Mouse (Mus musculus) lung, embryonic 16.5 days (tissue): ENCODE measurements around the gene Kcna7. TPM values are rescaled to one million over a fixed set of nuclear protein-coding genes. Genes with fewer than 3 reads are reported as not detected.

Experiments used
- ATAC-seq: fragments of 200-750 bp; cut with Nextera tagmentation; 2 replicates; pipeline ENCODE4 v1.8.0; 2017; ENCODE audit warnings: low read depth, mild to moderate bottlenecking, moderate library complexity
- H3K27ac ChIP-seq: fragments of 300-500 bp; sonication (generic); 2 replicates; pipeline ENCODE4 v1.5.1; 2014; ENCODE audit warnings: mild to moderate bottlenecking, control low read depth, low read length
- H3K27me3 ChIP-seq: fragments of 300-500 bp; sonication (generic); 2 replicates; pipeline ENCODE4 v1.6.1; 2014; ENCODE audit warnings: low read depth, low read length, mixed read lengths; ENCODE audit not compliant: control insufficient read depth, insufficient read depth
- H3K36me3 ChIP-seq: fragments of 300-500 bp; sonication (generic); 2 replicates; pipeline ENCODE4 v1.6.1; 2014; ENCODE audit warnings: low read length; ENCODE audit not compliant: control insufficient read depth, insufficient read depth
- H3K4me1 ChIP-seq: fragments of 300-500 bp; sonication (generic); replicated peaks from 2 replicates; pipeline ENCODE4 v1.6.1; 2014; ENCODE audit warnings: low read length, mixed read lengths; ENCODE audit not compliant: control insufficient read depth, insufficient read depth
- H3K4me2 ChIP-seq: fragments of 300-500 bp; sonication (generic); 2 replicates; pipeline ENCODE4 v1.6.1; 2014; ENCODE audit warnings: low read depth, low read length, control low read depth
- H3K4me3 ChIP-seq: fragments of 300-500 bp; sonication (generic); 2 replicates; pipeline ENCODE4 v1.5.1; 2014; ENCODE audit warnings: mild to moderate bottlenecking, low read length, control low read depth
- H3K9ac ChIP-seq: fragments of 300-500 bp; sonication (generic); 2 replicates; pipeline ENCODE4 v1.6.1; 2014; ENCODE audit warnings: low read length, control low read depth
- H3K9me3 ChIP-seq: fragments of 300-500 bp; sonication (generic); 2 replicates; pipeline ENCODE4 v1.6.1; 2016; ENCODE audit warnings: low read length; ENCODE audit not compliant: control insufficient read depth
- WGBS: fragments of 180-500 bp; shearing (Covaris S2); extraction: QIAGEN DNeasy Blood & Tissue Kit; methylation state at CpG from one replicate; pipeline ENCODE4 v1.1.7; 2014; 5-methylcytosine and 5-hydroxymethylcytosine counted together
- polyA plus RNA-seq: library from polyadenylated mRNA; unstranded; fragments of >200 nt; fragmentation: Nextera tagmentation; extraction: Ambion mirVana; gene quantifications from 2 replicates; pipeline ENCODE4 v1.2.1, GENCODE M21; 2015

Kcna7 gene
- polyA plus RNA-seq, 1 experiment from 2014 or later = not detected

DNA sequence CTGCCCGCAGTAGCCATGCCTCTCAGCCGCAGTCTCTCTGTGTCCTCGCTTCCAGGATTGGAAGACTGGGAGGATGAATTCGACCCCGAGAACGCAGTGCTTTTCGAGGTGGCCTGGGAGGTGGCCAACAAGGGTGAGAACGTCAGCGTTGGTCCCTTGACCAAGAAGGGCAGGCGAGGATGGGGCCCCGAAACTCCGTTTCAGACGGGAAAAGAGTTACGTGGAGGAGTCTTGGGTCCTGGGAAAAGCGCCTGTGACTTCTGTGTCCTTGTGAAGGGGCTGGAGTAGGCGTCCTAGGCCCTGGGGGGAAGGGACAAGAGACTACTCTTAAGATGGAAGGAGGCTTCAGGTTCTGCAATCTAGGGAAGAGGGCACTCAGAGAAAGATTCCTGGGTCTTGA lies 29.6 kb downstream of the Kcna7 start:
- Histone ChIP-seq H3K36me3 (peaks cover 10% of the 10 kb centered on the region), H3K27me3 (no peaks in the 10 kb centered on the region), H3K9ac (peak overlapping the region; percentile 89), H3K27ac (peak overlapping the region; percentile 92), H3K4me1 (peaks cover 33% of the 10 kb centered on the region), H3K4me3 (peak overlapping the region; percentile 69), H3K9me3 (no peaks in the 10 kb centered on the region), H3K4me2 (peak overlapping the region; percentile 75)
- 1% methylated on average over 16 of the region's 16 CpGs for WGBS
- no peak for ATAC-seq

DNA sequence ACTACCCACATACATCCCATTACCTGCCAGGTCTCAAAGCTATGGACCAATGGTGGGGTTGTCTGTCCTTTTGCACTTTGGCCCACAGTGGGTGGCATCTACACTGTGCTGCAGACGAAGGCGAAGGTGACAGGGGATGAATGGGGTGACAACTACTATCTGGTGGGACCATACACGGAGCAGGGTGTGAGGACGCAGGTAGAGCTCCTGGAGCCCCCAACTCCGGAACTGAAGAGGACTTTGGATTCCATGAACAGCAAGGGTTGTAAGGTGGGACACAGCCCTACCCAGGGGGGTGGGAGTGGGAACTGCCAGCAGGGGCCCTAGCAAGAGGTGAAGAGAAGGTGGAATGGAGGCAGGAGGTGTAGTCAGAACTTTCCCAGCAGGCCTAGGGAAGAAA lies 31.0 kb downstream of the Kcna7 start:
- Histone ChIP-seq H3K27ac (no peak overlapping the region), H3K4me1 (peaks cover 33% of the 10 kb centered on the region), H3K27me3 (no peaks in the 10 kb centered on the region), H3K4me3 (no peak overlapping the region), H3K4me2 (peak overlapping the region; percentile 75), H3K9me3 (no peaks in the 10 kb centered on the region), H3K36me3 (peaks cover 14% of the 10 kb centered on the region), H3K9ac (peak overlapping the region; percentile 26; the same call in 1 of the 2 replicates)
- ATAC-seq = no peak
- WGBS = 79% methylated on average over 5 of the region's 5 CpGs

DNA sequence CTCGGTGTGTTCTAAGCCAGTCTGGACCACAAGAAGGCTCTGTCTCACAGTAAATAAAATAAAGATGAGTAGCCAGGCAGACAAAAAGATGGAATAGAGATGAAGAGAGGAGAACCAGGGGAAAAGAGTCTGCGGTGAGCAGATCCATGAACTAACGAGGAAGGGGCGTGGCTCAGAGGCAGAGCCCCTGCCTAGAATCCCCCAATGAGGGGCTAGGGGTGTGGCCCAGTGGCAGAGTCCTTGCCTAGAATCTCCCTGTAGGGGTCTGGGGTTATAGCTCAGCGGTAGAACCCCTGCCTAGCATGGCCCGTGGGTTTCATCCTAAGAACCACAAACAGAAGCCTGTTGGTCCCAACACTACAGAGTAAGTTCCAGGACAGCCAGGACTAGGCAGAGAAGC lies 31.6 kb downstream of the Kcna7 start:
- H3K4me3 ChIP-seq = no peak overlapping the region

DNA sequence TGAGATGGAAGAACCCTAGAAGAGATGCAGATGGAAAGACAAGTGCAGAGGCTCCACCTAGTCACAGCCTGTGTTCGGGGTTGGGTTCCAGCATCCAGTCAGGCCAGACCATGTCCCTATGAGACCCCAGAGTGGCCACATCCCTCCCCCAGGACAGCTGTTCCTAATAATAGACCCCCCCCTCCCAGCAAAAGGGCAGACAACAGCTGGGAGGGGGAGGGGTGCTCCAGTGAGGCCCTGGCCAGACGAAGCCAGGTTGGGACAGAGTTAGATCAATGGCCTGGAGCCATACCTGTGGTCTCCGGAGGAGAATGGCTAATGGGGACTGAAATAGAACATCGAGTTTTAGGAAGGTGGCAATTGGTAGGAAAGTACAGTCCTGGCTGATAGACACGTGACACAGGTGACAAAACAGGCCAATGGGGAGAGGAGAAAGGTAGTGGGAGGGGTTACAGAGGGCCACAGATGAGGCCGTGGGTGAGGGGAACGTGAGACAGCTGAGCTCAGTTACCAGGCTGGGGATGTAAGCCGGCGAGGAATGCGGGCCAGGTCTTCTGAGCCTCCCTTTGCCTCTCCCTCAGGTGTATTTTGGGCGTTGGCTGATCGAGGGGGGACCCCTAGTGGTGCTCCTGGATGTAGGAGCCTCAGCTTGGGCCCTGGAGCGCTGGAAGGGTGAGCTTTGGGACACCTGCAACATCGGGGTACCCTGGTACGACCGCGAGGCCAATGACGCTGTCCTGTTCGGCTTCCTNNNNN lies 32.2 kb downstream of the Kcna7 start, which contains the start of gene Ruvbl2:
Ruvbl2 (minus strand) TSS at position 576 of the 756 bp plus-strand sequence.
- H3K36me3 ChIP-seq = peaks cover 11% of the 10 kb centered on the region
- no peak for ATAC-seq
- no peaks in the 10 kb centered on the region for H3K9me3 ChIP-seq
- WGBS = 22% methylated on average over 19 of the region's 19 CpGs
- H3K4me3 ChIP-seq = no peak within 1 kb of the TSS
- H3K4me1 ChIP-seq = peaks cover 33% of the 10 kb centered on the region
- peak within 1 kb of the TSS; percentile 35 for H3K9ac ChIP-seq
- H3K27me3 ChIP-seq = no peaks in the 10 kb centered on the region
- H3K4me2 ChIP-seq = peak within 1 kb of the TSS; percentile 18
- no peak within 1 kb of the TSS for H3K27ac ChIP-seq

More for the DNA sequence above, 31.6 kb downstream of the Kcna7 start:
- Histone ChIP-seq H3K27me3 (no peaks in the 10 kb centered on the region), H3K27ac (no peak overlapping the region), H3K9ac (peak overlapping the region; percentile 35), H3K4me1 (peaks cover 33% of the 10 kb centered on the region), H3K9me3 (no peaks in the 10 kb centered on the region), H3K4me2 (peak overlapping the region; percentile 16), H3K36me3 (peaks cover 11% of the 10 kb centered on the region)
- WGBS = 48% methylated on average over 6 of the region's 6 CpGs
- ATAC-seq = no peak

DNA sequence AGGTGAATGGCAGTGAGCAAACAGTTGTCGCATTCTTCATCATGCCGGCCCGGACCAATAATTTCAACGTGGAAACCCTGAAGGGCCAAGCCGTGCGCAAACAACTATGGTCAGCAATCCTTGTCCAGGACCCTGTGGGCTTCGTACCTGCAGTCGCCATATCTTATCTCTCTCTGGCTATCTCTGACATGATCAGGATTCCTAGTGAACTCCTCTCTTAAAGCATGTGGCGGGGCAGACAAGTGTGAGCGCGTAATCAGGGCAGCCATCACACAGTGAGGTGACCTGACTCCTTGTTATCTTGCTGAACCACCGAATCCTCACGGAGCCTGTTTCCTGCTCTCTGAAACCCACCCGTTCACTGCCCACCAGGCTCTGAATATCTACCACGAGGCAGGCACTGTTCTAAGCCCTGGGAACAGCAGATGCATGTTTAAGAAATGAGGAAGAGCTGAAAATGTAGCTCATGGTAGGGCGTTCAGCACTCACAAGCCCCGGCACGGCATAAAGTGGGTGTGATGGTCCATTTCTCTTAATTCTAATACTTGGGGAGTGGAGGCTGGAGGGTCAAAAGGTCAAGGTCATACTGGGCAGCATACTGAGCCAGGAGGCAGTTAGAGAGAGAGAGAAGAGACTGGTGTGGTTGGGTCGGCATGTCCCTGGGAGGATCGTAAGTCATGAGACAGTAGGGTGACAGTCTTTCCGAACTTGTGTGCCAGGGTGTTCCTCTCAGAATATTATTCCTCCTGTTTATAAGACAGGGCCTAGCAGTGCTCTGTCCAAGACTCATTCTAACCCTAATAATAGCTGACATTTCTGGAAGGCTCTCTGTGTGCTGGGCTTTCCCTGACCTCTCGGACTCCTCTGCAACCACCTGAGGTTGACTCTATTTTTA lies 38.3 kb downstream of the Kcna7 start:
- Histone ChIP-seq H3K27ac (no peak overlapping the region), H3K4me2 (no peak overlapping the region), H3K9me3 (no peaks in the 10 kb centered on the region), H3K9ac (no peak overlapping the region), H3K4me1 (no peaks in the 10 kb centered on the region; the same call in 1 of the 2 replicates), H3K4me3 (no peak overlapping the region), H3K36me3 (peaks cover 43% of the 10 kb centered on the region), H3K27me3 (no peaks in the 10 kb centered on the region)
- WGBS = 67% methylated on average over 22 of the region's 22 CpGs
- no peak for ATAC-seq

DNA sequence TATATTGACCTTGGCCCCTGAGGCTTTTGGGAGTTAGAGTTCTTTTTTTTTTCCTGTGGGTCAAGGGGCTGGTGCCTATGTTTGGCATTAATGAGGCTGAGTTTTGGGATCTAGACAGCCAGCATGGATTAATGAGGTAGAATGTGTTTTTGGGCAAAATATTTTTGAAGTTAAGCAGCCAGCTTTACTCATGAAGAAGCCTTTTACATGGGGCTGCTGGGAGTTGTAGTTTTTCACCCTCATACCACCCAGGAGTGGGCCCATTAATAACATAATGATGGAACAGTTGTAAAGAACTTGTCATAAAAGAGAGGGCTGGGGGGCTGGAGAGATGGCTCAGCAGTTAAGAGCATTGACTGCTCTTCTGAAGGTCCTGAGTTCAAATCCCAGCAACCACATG lies 41.1 kb downstream of the Kcna7 start:
- no peak overlapping the region for H3K4me3 ChIP-seq
- no peak overlapping the region for H3K9ac ChIP-seq
- H3K36me3 ChIP-seq = peaks cover 39% of the 10 kb centered on the region
- no peaks in the 10 kb centered on the region; the same call in 1 of the 2 replicates for H3K4me1 ChIP-seq
- no peaks in the 10 kb centered on the region for H3K27me3 ChIP-seq
- H3K4me2 ChIP-seq = no peak overlapping the region
- no peak for ATAC-seq
- no peak overlapping the region for H3K27ac ChIP-seq
- H3K9me3 ChIP-seq = no peaks in the 10 kb centered on the region

DNA sequence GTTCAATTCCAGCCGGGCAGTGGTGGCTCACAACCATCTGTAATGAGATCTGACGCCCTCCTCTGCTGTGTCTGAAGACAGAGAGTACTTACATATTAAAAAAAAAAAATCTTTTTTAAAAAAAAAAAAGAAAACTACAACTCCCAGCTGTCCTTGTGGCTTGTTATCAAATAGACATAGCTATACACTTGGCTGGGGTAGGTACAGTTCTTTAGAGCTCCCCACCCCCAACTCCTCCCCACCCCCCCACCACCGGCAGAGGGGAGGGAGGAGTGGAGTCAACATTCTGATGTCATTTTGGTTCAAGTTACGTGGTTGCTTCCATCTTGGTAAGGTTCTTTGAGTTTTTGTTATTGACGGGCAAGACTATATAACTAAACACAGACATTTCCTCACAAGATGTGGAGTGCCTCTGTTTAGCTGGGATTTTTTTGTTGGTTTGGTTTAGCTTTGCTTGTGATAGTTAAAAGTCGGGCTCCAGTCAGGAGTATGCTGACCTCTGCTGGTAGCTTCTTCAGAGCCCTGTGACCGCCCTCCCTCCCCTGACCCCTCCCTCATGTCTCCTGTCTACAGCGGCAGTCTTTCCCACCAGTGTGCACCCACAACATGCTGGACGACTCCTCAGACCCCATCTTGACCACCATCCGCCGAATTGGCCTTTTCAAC lies 42.0 kb downstream of the Kcna7 start:
- H3K36me3 ChIP-seq = peaks cover 44% of the 10 kb centered on the region
- WGBS = 30% methylated on average over 11 of the region's 11 CpGs
- no peaks in the 10 kb centered on the region for H3K27me3 ChIP-seq
- H3K4me2 ChIP-seq = no peak overlapping the region
- no peak overlapping the region for H3K27ac ChIP-seq
- no peak overlapping the region for H3K9ac ChIP-seq
- no peak overlapping the region for H3K4me3 ChIP-seq
- peak; percentile 41; the same call in 1 of the 2 replicates for ATAC-seq
- H3K4me1 ChIP-seq = no peaks in the 10 kb centered on the region; the same call in 1 of the 2 replicates
- H3K9me3 ChIP-seq = no peaks in the 10 kb centered on the region

DNA sequence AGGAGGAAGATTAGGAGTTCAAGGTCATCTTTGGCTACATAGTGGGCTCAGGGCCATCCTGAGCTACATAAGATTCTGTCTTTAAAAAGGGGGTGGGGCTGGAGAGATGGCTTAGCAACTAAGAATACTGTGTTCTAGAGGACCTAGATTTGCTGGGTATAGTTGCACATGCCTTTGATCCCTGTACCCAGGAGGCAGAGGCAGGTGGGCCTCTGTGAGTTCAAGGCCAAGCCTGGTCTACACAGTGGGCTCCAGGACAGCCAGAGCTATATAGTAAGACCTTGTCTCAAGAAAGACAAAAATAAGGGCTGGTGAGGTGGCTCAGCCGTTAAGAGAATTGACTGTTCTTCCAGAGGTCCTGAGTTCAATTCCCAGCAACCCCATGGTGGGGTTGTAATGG lies 44.5 kb downstream of the Kcna7 start:
- Histone ChIP-seq H3K9ac (no peak overlapping the region), H3K4me1 (no peaks in the 10 kb centered on the region; the same call in 1 of the 2 replicates), H3K27me3 (no peaks in the 10 kb centered on the region), H3K36me3 (peaks cover 40% of the 10 kb centered on the region), H3K9me3 (no peaks in the 10 kb centered on the region), H3K27ac (no peak overlapping the region), H3K4me2 (no peak overlapping the region), H3K4me3 (no peak overlapping the region)
- no peak for ATAC-seq
- 83% methylated on average over 1 of the region's 1 CpGs for whole genome bisulfite sequencing
